Mouse (Mus musculus): ENCODE results near the gene Gm1043.

DNA sequence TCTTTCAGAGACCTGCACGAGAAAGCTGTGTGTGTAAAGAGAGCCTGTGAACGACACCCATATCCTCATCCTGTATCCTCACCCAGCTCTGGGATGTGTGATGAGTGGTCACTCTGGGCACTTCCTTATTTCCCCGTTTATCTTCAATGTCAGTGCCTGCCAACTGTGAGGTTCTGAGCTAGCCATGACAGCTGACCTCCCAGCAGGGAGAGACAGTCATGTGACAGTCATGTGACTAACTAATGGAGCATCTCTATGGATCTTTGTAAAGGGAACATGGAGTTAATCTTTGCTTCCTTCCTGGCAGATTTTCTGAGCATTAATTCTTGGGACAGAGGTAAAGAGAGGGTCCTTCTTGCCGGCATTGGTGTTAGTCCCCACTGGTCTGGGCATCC is 128.5 kb downstream of the Gm1043 start:
- TF ChIP-seq CTCF (IDR thresholded peaks at IDR 0.05; ENCODE audit: control insufficient read depth, insufficient read depth, insufficient replicate concordance, low read depth, low read length) (no peak), POLR2A (IDR thresholded peaks at IDR 0.05; ENCODE audit: control insufficient read depth, low read depth, low read length) (no peak)

All from testis, adult 2 months (tissue).